Mouse (Mus musculus): Measurements from ENCODE around the gene Cacna2d3.

GRCm38 (mm10) chr14:29296185-29296754, 425.4 kb downstream of the Cacna2d3 start:
- TF ChIP-seq POLR2A (IDR thresholded peaks at IDR 0.05; ENCODE audit: control insufficient read depth, low read depth, low read length) (no peak), CTCF (IDR thresholded peaks at IDR 0.05; ENCODE audit: control insufficient read depth, insufficient read depth, insufficient replicate concordance, low read depth, low read length) (no peak)

Measured in testis, adult 2 months (tissue).